Mouse (Mus musculus): ENCODE measurements around the gene Gm17428.
A peak's percentile ranks its signal among the peaks of the same experiment; 100 is the strongest.

Gene Gm17428

GRCm38 (mm10) chr14:55008417-55008816 is 31.7 kb downstream of the Gm17428 start:
- no peak for DNase-seq (ENCODE audit: low spot score in 2 of 2)

- DNase-seq (ENCODE audit: low spot score in 2 of 2), result no peak
These were observed 34.4 kb downstream of the Gm17428 start for GRCm38 (mm10) chr14:55011116-55011515.

- DNase-seq (ENCODE audit: low spot score in 2 of 2), result no peak
These were observed 37.9 kb downstream of the Gm17428 start for GRCm38 (mm10) chr14:55014591-55014990.

GRCm38 (mm10) chr14:55014991-55015766 is 38.4 kb downstream of the Gm17428 start, which contains the start of gene Ngdn:
Gene Ngdn (plus strand): TSS chr14:55015454.
- peak; percentile 98 to 99 for DNase-seq (ENCODE audit: low spot score in 2 of 2)

GRCm38 (mm10) chr14:55015767-55016111 is 39.0 kb downstream of the Gm17428 start:
- DNase-seq (ENCODE audit: low spot score in 2 of 2), result no peak

GRCm38 (mm10) chr14:55016876-55017275 is 40.1 kb downstream of the Gm17428 start:
- no peak for DNase-seq (ENCODE audit: low spot score in 2 of 2)

GRCm38 (mm10) chr14:55020394-55020793 is 43.7 kb downstream of the Gm17428 start:
- no peak for DNase-seq (ENCODE audit: low spot score in 2 of 2)

- no peak for DNase-seq (ENCODE audit: low spot score in 2 of 2)
These were observed 46.3 kb downstream of the Gm17428 start for GRCm38 (mm10) chr14:55023011-55023410.

GRCm38 (mm10) chr14:55024236-55024635 is 47.5 kb downstream of the Gm17428 start:
- DNase-seq (ENCODE audit: low spot score in 2 of 2), result peak in 1 of 2 experiments; percentile 38

- DNase-seq (ENCODE audit: low spot score in 2 of 2), result no peak
These were observed 48.8 kb downstream of the Gm17428 start for GRCm38 (mm10) chr14:55025527-55025926.

Measured in frontal cortex, postnatal 10 days (tissue).